In genomic region chr14:46941077-46941476, GRCm38 (mm10) we compare ENCODE assay signal across 9 mouse cellular contexts. TPM values are rescaled to one million over a fixed set of nuclear protein-coding genes. Genes with fewer than 3 reads are reported as not detected.
DNase-seq lines count a peak whose midpoint lies in the region; ATAC-seq and TF ChIP-seq lines count a peak whose summit lies in the region.
"Had no signal": no experiment of that assay in that cellular context is flagged by ENCODE, and none has a peak within 500 bp of the region (broad histone marks: within the 10 kb centered on the region; RNA-seq: fewer than 3 reads in every experiment).

No protein-coding gene starts in this region.

- H3K36me3 ChIP-seq in forebrain, embryonic 10.5 days (replicated peaks), result no peaks in the 10 kb centered on the region
- no peaks in the 10 kb centered on the region for H3K36me3 ChIP-seq in forebrain, embryonic 15.5 days
- H3K36me3 ChIP-seq in lung, postnatal 0 days (ENCODE audit: insufficient read depth, low read length), result no peaks in the 10 kb centered on the region
- H3K36me3 ChIP-seq in intestine, embryonic 15.5 days, result no peaks in the 10 kb centered on the region
- no peaks in the 10 kb centered on the region for H3K36me3 ChIP-seq in neural tube, embryonic 14.5 days (ENCODE audit: control insufficient read depth, insufficient read depth, low read length)
- H3K36me3 ChIP-seq: liver, embryonic 15.5 days had no signal

- no peaks in the 10 kb centered on the region for H3K27me3 ChIP-seq in forebrain, embryonic 10.5 days (ENCODE audit: poor library complexity, severe bottlenecking)
- no peaks in the 10 kb centered on the region for H3K27me3 ChIP-seq in forebrain, embryonic 15.5 days
- no peaks in the 10 kb centered on the region for H3K27me3 ChIP-seq in lung, postnatal 0 days (replicated peaks; ENCODE audit: insufficient read depth, low read length)
- H3K27me3 ChIP-seq in intestine, embryonic 15.5 days (replicated peaks), result no peaks in the 10 kb centered on the region
- H3K27me3 ChIP-seq in neural tube, embryonic 14.5 days (ENCODE audit: control insufficient read depth, insufficient read depth, low read length), result no peaks in the 10 kb centered on the region
- H3K27me3 ChIP-seq: liver, embryonic 15.5 days had no signal

- ATAC-seq in forebrain, embryonic 15.5 days (replicated peaks), result no peak; the same call in 1 of the 2 replicates
- no peak for ATAC-seq in lung, postnatal 0 days
- ATAC-seq in intestine, embryonic 15.5 days, result 0 out of 2 replicates have a peak, but pooled peaks have one; percentile 43
- ATAC-seq in neural tube, embryonic 14.5 days (ENCODE audit: low read depth), result peak; percentile 23; the same call in 1 of the 2 replicates
- ATAC-seq in megakaryocyte progenitor cell, adult 5-6 weeks (replicated peaks; ENCODE audit: poor library complexity), result no peak

- no peaks in the 10 kb centered on the region for H3K9me3 ChIP-seq in forebrain, embryonic 10.5 days
- no peaks in the 10 kb centered on the region for H3K9me3 ChIP-seq in forebrain, embryonic 15.5 days
- H3K9me3 ChIP-seq in lung, postnatal 0 days (ENCODE audit: low read length), result no peaks in the 10 kb centered on the region
- H3K9me3 ChIP-seq in intestine, embryonic 15.5 days, result no peaks in the 10 kb centered on the region
- no peaks in the 10 kb centered on the region for H3K9me3 ChIP-seq in neural tube, embryonic 14.5 days (ENCODE audit: control insufficient read depth, low read length)
- H3K9me3 ChIP-seq: liver, embryonic 15.5 days had no signal

- H3K9ac ChIP-seq in forebrain, embryonic 15.5 days (replicated peaks), result no peak overlapping the region
- no peak overlapping the region for H3K9ac ChIP-seq in lung, postnatal 0 days (replicated peaks; ENCODE audit: low read depth)
- H3K9ac ChIP-seq in intestine, embryonic 15.5 days, result no peak overlapping the region
- no peak overlapping the region for H3K9ac ChIP-seq in neural tube, embryonic 14.5 days (replicated peaks; ENCODE audit: low read depth, low read length)
- H3K9ac ChIP-seq: liver, embryonic 15.5 days had no signal

- TF ChIP-seq EP300 in lung, postnatal 0 days (IDR thresholded peaks at IDR 0.05), result no peak

- peaks cover 21% of the 10 kb centered on the region for H3K4me1 ChIP-seq in forebrain, embryonic 10.5 days
- H3K4me1 ChIP-seq in forebrain, embryonic 15.5 days, result peaks cover 25% of the 10 kb centered on the region
- peaks cover 5% of the 10 kb centered on the region; the same call in 1 of the 2 replicates for H3K4me1 ChIP-seq in lung, postnatal 0 days (ENCODE audit: insufficient read depth, low read depth, low read length)
- H3K4me1 ChIP-seq in intestine, embryonic 15.5 days (replicated peaks), result 0 out of 2 replicates have a peak, but pooled peaks cover 2% of the 10 kb centered on the region
- peaks cover 4% of the 10 kb centered on the region; the same call in 1 of the 2 replicates for H3K4me1 ChIP-seq in neural tube, embryonic 14.5 days (ENCODE audit: control insufficient read depth, insufficient read depth, low read length)
- H3K4me1 ChIP-seq: liver, embryonic 15.5 days had no signal

- H3K4me3 ChIP-seq in forebrain, embryonic 10.5 days, result no peak overlapping the region
- H3K4me3 ChIP-seq in forebrain, embryonic 15.5 days, result no peak overlapping the region
- H3K4me3 ChIP-seq in lung, postnatal 0 days (ENCODE audit: low read depth, low read length), result no peak overlapping the region
- H3K4me3 ChIP-seq in intestine, embryonic 15.5 days (replicated peaks), result no peak overlapping the region
- no peak overlapping the region for H3K4me3 ChIP-seq in neural tube, embryonic 14.5 days (ENCODE audit: low read depth, low read length)
- H3K4me3 ChIP-seq: liver, embryonic 15.5 days had no signal

- DNase-seq in forebrain, embryonic 10.5 days (ENCODE audit: extremely low spot score, low spot score), result peak; percentile 43
- DNase-seq in lung, postnatal 0 days (ENCODE audit: low spot score), result no peak
- no peak for DNase-seq in lung, postnatal 36 days
- no peak for DNase-seq in cerebellum, postnatal 25 days

- 46% methylated on average over 6 of the region's 6 CpGs for WGBS in forebrain, embryonic 10.5 days
- 28% methylated on average over 6 of the region's 6 CpGs for WGBS in forebrain, embryonic 15.5 days
- WGBS in lung, postnatal 0 days, result 38% methylated on average over 6 of the region's 6 CpGs
- 32% methylated on average over 6 of the region's 6 CpGs for WGBS in intestine, embryonic 15.5 days
- WGBS in neural tube, embryonic 14.5 days, result 51% methylated on average over 6 of the region's 6 CpGs

- H3K4me2 ChIP-seq in forebrain, embryonic 15.5 days (replicated peaks), result no peak overlapping the region
- no peak overlapping the region for H3K4me2 ChIP-seq in lung, postnatal 0 days (replicated peaks; ENCODE audit: low read depth, low read length)
- no peak overlapping the region for H3K4me2 ChIP-seq in intestine, embryonic 15.5 days (replicated peaks)
- H3K4me2 ChIP-seq in neural tube, embryonic 14.5 days (ENCODE audit: low read depth, low read length), result no peak overlapping the region
- H3K4me2 ChIP-seq: liver, embryonic 15.5 days had no signal

- H3K27ac ChIP-seq in forebrain, embryonic 10.5 days, result peak overlapping the region; percentile 78
- H3K27ac ChIP-seq in forebrain, embryonic 15.5 days (replicated peaks), result no peak overlapping the region
- H3K27ac ChIP-seq in lung, postnatal 0 days (ENCODE audit: low read length), result 0 out of 2 replicates have a peak overlapping the region, but pooled peaks have one; percentile 3
- H3K27ac ChIP-seq in intestine, embryonic 15.5 days, result peak overlapping the region; percentile 64
- no peak overlapping the region for H3K27ac ChIP-seq in neural tube, embryonic 14.5 days (ENCODE audit: low read depth, low read length)
- H3K27ac ChIP-seq: liver, embryonic 15.5 days had no signal

- no peak for TF ChIP-seq CTCF in lung, postnatal 0 days (IDR thresholded peaks at IDR 0.05)

RNA-seq across cellular contexts. Expression of gene Samd4, which starts 58.4 kb away (rescaled TPM):
- 3.4 and 3.7 TPM in 2 replicates for polyA plus RNA-seq in forebrain, embryonic 10.5 days (2016; fragmentation: Nextera tagmentation; extraction: Ambion mirVana)
- 4.6 and 5.7 TPM in 2 replicates for polyA plus RNA-seq in forebrain, embryonic 15.5 days (2015; fragmentation: Nextera tagmentation; extraction: Ambion mirVana)
- polyA plus RNA-seq in lung, postnatal 0 days (2015; fragmentation: Nextera tagmentation; extraction: Ambion mirVana), result 6.3 and 7.9 TPM in 2 replicates
- polyA plus RNA-seq in intestine, embryonic 15.5 days (2015; fragmentation: Nextera tagmentation; extraction: Ambion mirVana), result 5.2 and 5.4 TPM in 2 replicates
- polyA plus RNA-seq in neural tube, embryonic 14.5 days (2014; fragmentation: Nextera tagmentation; extraction: Ambion mirVana), result 2.6 and 3.8 TPM in 2 replicates
- 0.15 TPM in 1 of 2 replicates, not detected in the other for total RNA-seq in megakaryocyte progenitor cell, adult 5-6 weeks (2015)
- total RNA-seq in megakaryocyte progenitor cell, adult 5-6 weeks (2017), result 0.10 TPM in 1 of 2 replicates, not detected in the other

Comparison
In these comparisons a context has a peak if more than half of its experiments do, and no peak if none do; other contexts are left out.
1. H3K27ac ChIP-seq: peak in forebrain, embryonic 10.5 days (single experiment), lung, postnatal 0 days (single experiment) and intestine, embryonic 15.5 days (single experiment); none in forebrain, embryonic 15.5 days (single experiment) and neural tube, embryonic 14.5 days (single experiment).
2. ATAC-seq: peak in intestine, embryonic 15.5 days (single experiment) and neural tube, embryonic 14.5 days (single experiment); none in forebrain, embryonic 15.5 days (single experiment), lung, postnatal 0 days (single experiment) and megakaryocyte progenitor cell, adult 5-6 weeks (single experiment).